Mouse (Mus musculus) T-helper 2 cell (primary cell): ENCODE measurements around the gene Ppp1cb.
"Not testable (repeated sequence)": the region's sequence is repeated elsewhere in the genome, so short reads cannot be mapped to it uniquely, and the experiment has no call there.

Source experiments
- in situ Hi-C: fragments of 300-600 bp; cut with MboI, MseI; formaldehyde crosslinking; loops from one replicate; pipeline ENCODE4 v1.15.1; 2025; ENCODE audit warnings: high pct_unique_total_duplicates

Ppp1cb gene

DNA sequence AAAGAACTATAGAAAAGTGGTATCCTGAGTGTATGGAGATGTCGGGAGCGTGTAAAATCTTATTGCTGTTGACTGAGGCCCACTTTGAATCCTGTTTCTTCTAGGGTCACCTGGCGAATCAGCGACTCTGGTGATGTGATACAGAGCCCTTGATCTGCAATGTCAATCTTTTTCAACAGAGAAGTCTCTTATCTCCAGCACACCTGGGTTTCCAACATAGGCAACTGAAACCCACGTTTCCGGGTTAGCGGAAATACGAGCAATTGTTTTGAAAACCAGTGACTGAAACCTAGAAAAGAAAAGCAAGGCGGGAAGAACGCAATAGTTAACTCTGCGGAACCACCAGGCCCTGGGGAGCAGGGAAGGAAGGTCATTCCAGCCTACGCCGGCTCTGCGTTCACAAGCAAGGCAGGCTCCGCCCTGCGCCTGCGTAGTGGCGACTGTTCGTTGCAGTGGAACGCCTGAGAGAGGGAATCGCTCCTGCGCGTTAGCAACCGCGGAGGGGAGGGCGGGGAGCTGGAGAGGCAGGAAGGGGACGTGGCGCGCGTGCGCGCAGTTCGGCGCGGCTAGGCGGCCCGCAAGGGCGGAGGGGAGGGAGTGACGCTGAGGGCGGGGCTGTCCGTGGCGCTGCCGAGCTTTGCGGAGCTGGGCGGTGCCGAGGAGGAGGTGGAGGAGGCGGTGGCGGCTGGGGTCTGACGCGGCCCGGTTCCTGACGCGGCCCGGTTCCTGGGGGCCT is at the start of gene Ppp1cb:
Gene Ppp1cb, plus strand, starts transcription at position 436 of the 736 bp plus-strand sequence.
- in situ Hi-C loops: no loop called here

DNA sequence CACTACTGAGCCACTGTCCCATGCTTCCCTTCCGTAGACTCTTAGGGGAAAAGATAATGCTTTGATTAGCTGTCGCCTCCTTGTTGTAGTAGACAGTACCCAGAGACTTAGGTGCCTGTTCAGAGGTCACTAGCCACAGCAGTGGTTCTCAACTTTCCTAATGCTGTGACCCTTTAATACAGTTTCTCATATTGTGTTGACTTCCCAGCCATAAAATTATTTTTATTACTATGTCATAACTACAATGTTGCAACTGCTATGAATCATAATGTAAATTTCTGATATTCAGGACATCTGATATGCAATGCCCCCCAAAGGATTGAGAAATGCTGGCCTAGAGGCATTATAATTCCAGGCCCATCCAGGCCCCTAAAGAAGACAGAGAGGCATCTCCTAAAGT is 48.9 kb upstream of the Ppp1cb start:
- in situ Hi-C loops: no loop called here

DNA sequence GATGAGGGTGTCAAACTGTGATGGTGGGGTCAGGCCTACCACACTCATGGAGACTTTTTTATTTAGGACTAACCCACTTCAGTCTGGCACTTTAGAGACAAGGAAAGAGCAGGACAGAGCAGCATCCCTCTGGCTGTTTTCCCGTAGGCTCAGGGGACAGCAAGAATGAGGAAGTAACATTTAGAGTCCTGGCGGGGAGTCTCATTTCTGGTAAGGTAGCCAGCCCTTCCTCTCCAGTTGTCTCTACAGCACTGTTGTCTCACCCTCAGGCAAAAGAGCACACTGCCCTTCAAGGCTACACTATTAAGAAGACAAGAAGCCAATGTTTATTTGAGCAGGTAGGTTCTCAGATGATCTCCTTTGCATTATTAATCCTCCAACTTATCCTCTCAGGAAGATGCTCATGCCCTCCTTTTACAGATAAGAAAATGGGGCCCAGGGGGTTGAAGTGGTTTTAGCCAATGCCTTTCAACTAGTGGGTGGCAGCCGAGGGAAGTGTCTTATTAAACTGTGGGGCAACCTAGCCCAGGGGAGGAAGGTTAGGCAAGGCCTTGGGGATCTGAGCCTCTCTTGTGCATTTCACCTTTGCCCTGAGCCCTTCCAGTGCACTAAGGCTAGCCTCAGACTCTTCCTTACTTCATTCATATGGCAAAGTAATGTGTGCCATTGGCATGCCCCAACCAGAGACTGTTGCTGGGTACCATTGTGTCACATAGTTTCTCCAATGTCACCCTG is 47.5 kb upstream of the Ppp1cb start:
- in situ Hi-C loops: no loop called here

DNA sequence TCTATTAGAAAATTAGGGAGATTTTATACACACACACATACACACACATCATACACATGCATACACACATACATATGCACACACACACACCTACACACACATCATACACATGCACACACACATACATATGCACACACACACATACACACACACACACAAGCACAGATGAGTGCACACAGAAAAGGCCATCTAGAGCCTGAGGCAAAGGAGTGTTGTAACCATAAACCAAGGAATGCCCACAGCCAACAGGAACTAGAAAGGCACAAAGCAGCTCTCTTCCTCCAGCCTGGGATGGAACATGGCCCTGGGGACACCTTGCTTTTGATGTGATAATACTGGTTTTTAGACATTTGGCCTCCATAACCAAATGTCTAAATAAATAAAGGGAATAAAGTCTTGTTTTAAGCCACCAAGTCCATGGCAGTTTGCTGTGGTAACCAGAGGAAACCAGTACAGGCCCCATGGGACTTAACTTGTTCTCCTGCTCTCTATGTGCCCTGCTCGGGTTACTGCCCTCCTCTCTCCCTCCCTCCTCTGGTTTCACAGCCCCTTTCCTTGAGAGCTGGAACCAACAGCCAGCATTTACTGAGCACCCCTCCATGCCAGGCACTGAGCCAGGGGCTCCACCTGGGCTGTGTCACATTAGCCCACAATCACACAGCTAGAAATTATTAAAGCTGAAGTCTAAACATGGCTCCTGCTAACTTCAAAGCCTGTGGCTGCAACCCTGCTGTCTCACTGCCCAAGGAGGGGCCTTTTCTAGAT is 46.3 kb upstream of the Ppp1cb start:
- in situ Hi-C loops: no loop called here

DNA sequence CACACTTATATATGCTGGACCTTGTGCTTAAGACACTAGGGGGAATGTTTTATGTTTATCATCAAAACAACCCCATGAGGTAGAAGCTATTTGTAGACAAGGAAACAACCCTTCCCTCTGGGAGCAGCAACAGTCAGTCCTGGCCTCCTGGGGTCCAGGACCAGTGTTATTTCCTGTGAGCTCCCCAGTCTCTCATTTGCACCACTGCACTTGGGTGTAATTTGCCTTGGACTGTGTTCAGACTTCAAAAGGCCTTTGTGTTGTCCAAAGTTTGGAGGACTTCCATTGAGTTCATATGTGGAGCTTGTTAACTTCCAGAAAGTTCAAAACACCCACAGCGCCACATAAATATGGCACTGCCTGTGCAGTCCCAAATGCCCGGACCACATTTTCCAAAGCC is 45.6 kb upstream of the Ppp1cb start:
- in situ Hi-C loops: no loop called here

DNA sequence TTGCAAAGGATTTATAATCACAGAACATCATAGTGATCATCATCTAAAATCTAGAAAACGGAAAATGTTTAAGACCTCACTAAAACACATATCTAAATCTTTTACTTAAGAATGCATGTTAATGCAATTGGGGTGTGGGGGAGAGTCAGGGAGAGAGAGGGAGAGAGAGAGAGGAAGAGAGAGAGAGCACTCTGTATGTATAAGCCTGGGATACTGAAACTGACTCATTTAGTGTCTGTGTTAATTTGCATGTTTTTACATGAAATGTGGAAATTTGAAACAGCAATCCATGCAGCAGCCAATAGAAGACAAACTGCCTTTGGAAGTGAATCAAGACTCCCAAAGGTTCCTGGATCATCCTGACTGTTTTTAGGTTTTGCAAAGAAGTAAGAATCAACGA is 45.1 kb upstream of the Ppp1cb start:
- in situ Hi-C loops: no loop called here

DNA sequence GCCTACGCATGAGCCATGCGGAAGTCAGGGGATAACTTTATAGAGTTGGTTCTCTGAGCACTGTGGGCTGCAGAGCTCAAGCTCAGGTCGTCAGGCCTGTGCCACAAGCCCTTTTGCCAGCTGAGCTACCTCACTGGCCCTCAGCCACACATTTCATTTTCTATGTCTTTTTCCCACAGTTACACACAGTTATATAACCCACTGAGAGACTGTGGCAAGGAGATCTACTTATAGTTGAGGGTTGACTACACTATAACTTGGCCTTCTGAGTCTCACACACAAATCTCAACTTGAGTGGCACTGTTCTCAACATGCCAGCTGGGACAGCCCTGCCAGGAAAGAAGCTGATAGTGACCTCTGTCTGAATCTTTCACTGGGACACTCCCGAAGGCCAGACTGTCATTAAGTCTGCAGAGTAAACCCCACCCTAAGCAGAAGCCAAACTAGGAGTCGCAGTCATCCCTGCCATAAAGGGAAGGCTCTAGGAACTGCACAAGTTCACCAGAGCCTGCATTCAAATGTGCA is 44.1 kb upstream of the Ppp1cb start:
- in situ Hi-C loops: no loop called here

DNA sequence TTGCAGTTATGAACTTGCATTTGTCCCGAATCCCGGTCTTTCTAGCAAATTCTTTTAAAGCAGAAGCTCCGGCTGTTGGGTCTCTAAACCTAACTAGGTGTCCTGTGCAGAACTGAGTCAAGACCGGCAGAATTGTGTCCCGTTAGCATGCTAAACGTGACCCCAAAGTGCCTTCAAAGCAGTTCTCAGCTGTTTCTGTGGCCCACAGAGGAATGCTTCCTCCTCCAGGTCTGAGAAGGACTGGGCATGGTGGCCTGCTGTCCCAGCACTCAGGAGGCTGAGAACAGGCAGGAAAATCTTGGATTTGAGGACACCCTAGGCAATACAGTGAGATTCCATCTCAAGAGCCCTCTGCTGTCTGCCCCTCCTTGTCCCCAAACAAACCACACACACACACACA is 43.1 kb upstream of the Ppp1cb start:
- in situ Hi-C loops: no loop called here

DNA sequence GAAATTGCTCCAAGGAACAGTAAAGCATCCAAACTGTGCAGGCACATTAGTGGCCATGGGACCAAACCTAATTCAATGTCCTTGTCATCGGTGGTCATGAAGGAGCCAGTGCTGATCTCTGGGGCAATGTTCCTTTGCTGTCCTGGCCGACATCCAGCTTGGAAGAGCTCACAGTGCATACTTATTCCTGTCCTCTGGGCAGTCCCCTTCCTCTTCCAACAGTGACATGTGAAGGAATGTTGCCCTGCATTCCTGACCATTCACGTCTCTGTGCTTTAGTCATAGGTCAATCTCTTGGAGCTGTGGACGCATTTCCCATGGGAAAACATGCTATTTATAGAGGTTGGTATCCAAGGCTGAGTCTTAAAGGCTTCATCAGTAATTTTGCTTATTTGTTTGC is 41.8 kb upstream of the Ppp1cb start:
- in situ Hi-C loops: no loop called here

DNA sequence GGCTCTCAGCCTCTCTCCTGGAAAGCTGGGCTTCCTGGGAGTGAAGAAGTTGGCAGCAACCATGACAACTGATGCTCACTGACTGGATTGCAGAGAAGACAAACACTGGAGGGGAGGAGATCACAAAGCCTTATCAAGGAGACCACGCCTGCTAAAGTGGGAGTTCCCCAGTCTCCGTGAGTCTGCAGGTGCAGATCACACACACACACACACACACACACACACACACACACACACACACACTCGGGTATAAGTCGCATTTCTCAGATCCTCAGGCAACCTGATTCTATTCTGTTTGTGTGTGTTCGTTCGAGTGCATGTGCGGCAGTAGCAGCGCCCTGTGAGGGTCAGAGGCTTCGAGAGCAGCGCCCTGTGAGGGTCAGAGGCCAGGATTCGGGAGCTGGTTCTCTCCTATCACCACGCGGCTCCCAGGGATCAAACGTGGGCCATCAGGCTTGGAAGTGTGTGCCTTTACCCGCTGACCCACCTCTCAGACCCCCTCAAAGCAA is 36.5 kb upstream of the Ppp1cb start:
- in situ Hi-C loops: no loop called here

DNA sequence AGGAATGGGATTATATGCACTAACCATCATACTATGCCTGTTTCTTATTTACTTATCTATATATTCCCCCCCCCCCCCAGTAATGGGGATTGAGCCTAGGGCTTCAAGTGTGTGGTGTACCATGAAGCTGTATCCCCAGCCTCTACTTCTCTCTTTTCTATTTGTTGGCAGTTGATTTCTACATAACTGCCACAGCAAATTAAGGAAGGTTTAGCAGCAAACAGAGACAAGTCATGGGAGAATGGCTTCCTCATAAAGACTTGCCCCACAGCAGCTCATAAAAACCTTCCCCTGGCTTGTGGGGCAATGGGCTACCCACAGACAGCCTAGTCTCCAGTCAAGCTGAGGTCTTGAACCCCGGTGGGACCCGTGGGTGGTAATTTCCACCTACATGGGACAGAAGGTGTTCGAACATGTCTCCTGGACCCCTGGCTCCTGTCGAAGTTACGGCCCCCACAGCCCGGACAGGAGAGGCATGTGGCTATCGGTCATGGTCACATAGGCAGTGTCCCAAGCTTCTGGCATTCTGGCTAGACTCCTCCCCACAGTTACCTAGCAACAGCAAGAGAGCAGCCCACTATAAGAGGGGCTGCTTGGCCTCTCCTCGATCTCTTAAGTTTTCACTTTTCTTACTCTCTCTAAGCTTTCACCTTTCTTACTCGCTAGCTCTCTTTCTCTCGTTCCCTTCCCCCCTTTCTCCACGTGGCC is 35.1 kb upstream of the Ppp1cb start:
- in situ Hi-C loops: no loop called here

DNA sequence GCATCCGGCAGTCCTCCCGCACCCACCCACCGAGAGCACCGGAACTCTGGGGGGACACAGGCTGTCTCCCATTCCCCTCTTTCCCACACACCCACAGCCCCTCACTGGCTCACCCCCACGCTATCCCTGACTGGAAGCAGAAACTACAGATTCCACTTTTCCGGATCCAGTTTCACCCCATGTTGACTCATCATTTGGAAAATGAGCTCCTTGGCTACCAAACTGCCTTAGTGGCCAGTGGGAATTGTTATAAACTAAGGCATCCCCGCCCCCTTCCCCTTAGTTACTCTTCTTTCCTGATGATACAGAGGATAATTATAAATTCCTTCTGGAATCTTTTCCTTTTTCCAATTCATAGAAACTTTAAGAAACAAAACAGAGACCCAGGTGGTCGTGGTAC is 34.2 kb upstream of the Ppp1cb start:
- in situ Hi-C loops: no loop called here

DNA sequence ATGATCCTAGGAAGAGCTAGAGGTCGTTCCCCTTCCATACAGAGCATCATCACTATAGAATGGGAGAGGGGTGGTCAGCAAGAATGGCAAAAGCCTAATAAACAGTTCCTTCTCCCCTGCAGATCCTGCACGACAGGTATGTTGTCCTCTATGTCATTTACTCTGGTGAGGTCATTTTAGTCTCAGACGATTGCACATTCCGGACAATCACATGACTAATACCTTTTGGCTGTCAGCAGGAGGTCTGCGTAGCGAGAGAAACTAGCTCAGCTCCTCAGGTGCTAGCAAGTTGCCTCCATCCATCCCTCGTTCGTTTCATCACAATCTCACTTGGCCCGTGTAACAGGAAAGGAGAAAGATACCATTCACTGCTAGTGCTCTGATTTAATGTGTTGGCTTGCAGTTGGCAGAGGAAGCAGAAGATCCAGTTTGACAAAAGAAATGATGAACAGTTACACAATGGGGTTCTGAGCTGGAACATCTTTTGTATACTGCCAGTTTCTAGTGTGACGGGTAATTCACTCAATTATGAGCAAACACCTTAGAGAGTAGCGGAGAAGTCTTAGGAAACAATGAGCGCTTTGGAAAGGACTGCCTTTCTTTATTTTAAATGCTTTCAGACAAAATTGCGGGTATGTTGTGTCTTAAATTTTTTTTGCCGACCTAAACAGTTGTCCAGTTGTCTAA is 33.0 kb upstream of the Ppp1cb start:
- in situ Hi-C loops: no loop called here

DNA sequence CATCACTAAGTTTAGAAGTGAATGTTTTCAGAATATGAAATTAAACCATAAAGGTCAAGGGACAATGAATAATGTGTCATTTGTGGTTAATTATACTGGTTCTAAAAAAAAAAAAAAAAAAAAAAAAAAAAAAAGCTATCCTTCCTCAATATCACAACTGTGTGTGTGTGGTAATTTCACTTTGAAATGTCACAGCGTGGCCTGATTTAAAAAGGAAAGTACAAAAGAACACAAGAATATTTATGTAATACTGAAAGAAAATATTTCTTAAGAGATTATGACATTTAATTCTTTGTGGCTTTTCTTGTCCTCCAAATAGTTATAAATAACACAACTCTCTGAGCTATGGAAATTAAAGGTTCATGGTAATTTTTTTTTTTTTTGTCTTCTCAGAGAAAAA is 28.2 kb upstream of the Ppp1cb start:
- in situ Hi-C loops: no loop called here

DNA sequence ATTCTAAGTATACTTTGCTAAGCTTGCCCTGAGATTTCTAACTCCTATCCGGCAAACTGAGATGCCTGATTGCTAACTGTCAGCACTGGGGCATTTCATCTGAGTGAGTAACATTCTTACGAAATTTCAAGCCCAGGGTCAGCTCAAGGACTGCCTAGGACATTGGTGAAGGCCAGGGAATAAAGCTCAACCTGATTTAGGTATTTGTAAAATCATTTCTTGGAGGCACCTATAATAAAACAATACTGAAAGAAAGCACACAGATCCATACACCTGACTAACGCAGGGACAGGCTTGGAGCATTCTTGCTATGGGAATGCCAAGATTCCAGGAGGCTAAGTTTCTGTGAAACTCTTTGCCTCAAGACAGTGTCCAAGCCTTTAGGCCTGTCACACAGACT is 24.3 kb upstream of the Ppp1cb start:
- in situ Hi-C loops: not testable (repeated sequence)

DNA sequence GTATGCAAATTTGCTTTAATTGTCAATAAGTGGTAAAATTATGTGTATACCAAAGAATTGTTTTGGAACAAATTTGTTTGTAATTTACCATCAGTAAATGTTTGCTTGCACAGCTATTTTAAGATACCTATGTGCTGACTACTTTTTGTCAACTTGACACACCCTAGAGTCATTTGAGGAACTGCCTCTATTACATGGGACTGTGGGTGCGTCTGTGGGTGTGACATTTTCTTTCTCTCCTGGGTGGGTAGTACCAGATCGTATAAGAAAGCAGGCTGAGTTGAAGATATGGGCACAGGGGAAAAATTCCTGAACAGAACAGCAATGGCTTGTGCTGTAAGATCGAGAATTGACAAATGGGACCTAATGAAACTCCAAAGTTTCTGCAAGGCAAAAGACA is 23.0 kb upstream of the Ppp1cb start:
- in situ Hi-C loops: no loop called here

DNA sequence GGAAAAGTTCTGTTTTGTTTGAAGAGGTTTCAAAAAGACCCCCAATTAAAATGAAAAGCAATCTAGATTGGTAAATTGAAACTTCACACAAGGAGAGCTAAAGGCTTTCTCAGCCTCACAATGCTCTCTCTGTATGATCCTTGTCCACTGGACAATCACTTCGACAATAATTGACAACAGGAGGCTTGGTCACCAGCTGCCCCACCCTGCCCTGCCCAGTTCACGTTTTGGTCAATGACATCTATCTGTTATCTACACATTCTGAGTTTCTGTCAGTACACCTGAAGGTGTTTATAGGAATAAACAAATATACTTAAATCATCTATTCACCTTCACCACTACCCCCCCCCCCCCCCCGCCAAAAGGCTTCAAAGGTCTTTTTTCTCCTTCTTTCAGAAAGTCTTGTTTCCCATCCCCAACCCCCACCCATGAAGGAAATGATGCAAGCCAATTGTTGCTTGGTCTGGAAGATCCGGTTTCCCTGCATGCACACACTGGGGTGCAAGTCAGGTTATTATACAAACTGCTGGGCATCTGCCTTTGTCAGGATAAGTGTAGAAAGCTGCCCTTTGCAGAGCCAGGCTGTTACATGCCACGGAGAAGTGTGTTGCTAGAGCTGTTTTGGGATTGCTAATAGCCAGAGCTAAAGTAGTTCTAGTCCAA is 20.6 kb upstream of the Ppp1cb start:
- in situ Hi-C loops: no loop called here

DNA sequence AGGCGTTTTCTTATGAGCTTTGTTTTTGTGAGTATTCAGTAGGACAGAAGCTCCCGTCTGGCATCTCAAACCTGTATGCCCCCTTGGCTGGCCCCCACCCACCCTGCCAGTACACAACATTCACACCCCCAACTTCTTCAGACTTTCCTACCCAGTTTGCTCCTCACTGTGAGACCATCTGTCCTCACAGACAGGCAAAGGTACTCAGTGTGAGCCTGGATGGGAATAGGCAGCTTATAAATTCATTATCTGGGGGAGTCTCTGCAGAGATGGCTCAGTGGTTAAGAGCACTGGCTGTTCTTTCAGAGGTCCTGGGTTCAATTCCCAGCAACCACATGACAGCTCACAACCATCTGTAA is 20.1 kb upstream of the Ppp1cb start:
- in situ Hi-C loops: no loop called here

DNA sequence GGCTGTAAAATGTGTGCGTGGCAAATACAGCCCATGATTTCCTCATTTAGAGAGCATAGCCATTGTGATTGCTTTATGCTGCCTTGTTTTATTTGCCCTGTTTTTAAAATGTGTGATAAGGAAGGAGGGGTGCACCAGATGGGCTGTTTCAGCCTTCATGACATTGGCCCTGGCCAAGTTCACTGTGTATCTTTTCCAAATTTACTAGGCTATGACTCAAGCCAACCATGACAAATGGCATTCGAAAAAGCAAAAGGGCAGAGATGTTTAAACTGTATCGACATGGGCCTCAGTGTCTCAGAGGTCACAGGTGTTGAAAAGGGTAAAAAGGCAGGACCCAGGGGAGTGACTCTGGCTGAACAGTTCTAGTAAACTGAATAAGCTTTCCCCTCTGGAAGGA is 17.3 kb upstream of the Ppp1cb start:
- in situ Hi-C loops: no loop called here

DNA sequence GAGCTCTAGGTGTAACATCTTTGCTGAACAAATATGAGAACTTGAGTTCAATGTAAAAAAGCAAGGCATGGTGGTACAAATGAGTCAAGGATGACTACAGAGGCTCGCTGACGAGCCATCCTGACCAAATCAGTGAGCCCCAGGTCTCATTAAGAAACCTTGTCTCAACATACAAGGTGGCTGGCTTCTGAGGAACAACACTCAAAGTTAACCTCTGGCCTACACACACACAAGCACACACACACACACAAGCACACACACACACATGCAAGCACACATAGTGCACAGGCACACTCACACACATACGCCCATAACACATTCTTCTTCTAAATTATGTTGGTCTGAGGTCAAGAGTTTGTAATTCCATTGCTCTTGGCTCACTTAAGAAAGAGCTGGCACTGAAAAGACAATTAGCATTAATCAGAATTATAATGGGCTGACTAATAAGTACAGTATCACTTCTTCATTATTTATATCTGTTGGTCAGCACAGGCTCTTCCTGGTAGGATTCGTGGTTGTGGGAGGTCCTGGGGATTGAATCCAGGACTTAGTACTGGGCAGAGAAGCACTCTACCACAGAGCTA is 16.6 kb upstream of the Ppp1cb start:
- in situ Hi-C loops: no loop called here
